Mouse (Mus musculus) kidney, embryonic 16.5 days (tissue): ENCODE results near the gene Prkrip1. TPM values are rescaled to one million over a fixed set of nuclear protein-coding genes. Genes with fewer than 3 reads are reported as not detected.

Source experiments
- ATAC-seq: fragments of 200-750 bp; cut with Nextera tagmentation; 2 replicates; pipeline ENCODE4 v1.8.0; 2017; ENCODE audit warnings: moderate TSS enrichment; ENCODE audit not compliant: low FRiP score, low TSS enrichment
- H3K27ac ChIP-seq: fragments of 300-500 bp; sonication (generic); 2 replicates; pipeline ENCODE4 v1.5.1; 2014; ENCODE audit warnings: low read length
- H3K27me3 ChIP-seq: fragments of 300-500 bp; sonication (generic); 2 replicates; pipeline ENCODE4 v1.6.1; 2014; ENCODE audit warnings: low read length, control low read depth, mixed read lengths; ENCODE audit not compliant: insufficient read depth
- H3K36me3 ChIP-seq: fragments of 300-500 bp; sonication (generic); 2 replicates; pipeline ENCODE4 v1.6.1; 2014; ENCODE audit warnings: low read length, control low read depth, mixed read lengths; ENCODE audit not compliant: insufficient read depth
- H3K4me1 ChIP-seq: fragments of 300-500 bp; sonication (generic); 2 replicates; pipeline ENCODE4 v1.6.1; 2014; ENCODE audit warnings: low read length, control low read depth, mixed read lengths; ENCODE audit not compliant: insufficient read depth
- H3K4me2 ChIP-seq: fragments of 300-500 bp; sonication (generic); replicated peaks from 2 replicates; pipeline ENCODE4 v1.6.1; 2014; ENCODE audit warnings: low read depth, low read length
- H3K4me3 ChIP-seq: fragments of 300-500 bp; sonication (generic); 2 replicates; pipeline ENCODE4 v1.5.1; 2014; ENCODE audit warnings: mild to moderate bottlenecking, low read length
- H3K9ac ChIP-seq: fragments of 300-500 bp; sonication (generic); replicated peaks from 2 replicates; pipeline ENCODE4 v1.6.1; 2014; ENCODE audit warnings: low read length
- H3K9me3 ChIP-seq: fragments of 300-500 bp; sonication (generic); 2 replicates; pipeline ENCODE4 v1.6.1; 2016; ENCODE audit warnings: low read length, control low read depth
- WGBS: fragments of 180-500 bp; shearing (Covaris S2); extraction: QIAGEN DNeasy Blood & Tissue Kit; methylation state at CpG from one replicate; pipeline ENCODE4 v1.1.7; 2014; 5-methylcytosine and 5-hydroxymethylcytosine counted together
- polyA plus RNA-seq: library from polyadenylated mRNA; unstranded; fragments of >200 nt; fragmentation: Nextera tagmentation; extraction: Ambion mirVana; gene quantifications from 2 replicates; pipeline ENCODE4 v1.2.1, GENCODE M21; 2015

Gene Prkrip1
- polyA plus RNA-seq, 1 experiment from 2014 or later, result 47.1 TPM

DNA sequence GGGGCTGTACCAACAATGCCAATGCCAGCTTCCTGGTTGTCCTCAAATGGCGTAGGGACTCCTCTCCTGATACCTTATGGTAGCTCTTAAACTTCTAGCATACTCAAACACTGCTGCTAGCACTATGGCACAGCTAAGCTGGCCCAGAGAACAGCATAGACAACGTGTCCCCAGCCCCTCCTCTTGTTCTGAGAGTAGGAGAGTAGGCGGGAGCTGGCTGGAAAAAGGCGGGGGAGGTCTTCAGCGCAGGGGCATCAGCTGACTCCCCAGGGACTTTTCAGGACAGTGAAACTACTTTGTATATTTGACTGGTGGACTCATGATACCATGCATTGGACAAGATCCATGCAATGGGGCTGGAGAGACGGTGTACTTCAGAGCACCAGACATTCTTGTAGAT is 16.7 kb downstream of the Prkrip1 start:
- H3K9ac ChIP-seq, result no peak overlapping the region
- no peak for ATAC-seq
- no peak overlapping the region for H3K4me3 ChIP-seq
- H3K4me2 ChIP-seq, result no peak overlapping the region
- no peaks in the 10 kb centered on the region for H3K27me3 ChIP-seq
- peaks cover 63% of the 10 kb centered on the region for H3K36me3 ChIP-seq
- 89% methylated on average over 6 of the region's 6 CpGs for WGBS
- H3K4me1 ChIP-seq, result no peaks in the 10 kb centered on the region
- no peak overlapping the region for H3K27ac ChIP-seq
- no peaks in the 10 kb centered on the region for H3K9me3 ChIP-seq

DNA sequence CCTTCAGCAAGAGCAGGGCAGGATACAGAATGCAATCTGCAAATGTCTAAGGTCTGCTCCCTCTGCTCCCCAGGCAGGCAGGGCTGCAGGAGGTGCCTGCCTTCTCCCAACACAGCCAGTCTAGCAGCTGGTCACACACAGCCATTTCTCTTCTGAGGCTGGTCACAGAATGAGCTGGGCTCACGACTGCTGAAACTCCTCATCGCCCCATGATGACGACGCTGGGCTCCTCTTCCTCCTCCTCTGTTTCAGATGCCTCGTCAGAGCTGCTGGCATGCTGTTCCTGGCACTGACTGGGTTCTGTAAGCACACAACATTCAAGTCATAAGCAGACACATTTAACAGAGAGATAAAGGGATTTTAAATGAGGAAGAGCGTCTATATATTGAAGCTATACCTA is 17.6 kb downstream of the Prkrip1 start:
- Histone ChIP-seq H3K36me3 (peaks cover 61% of the 10 kb centered on the region), H3K4me1 (no peaks in the 10 kb centered on the region), H3K4me3 (no peak overlapping the region), H3K27ac (no peak overlapping the region), H3K27me3 (no peaks in the 10 kb centered on the region), H3K9me3 (no peaks in the 10 kb centered on the region), H3K4me2 (no peak overlapping the region), H3K9ac (no peak overlapping the region)
- WGBS, result 92% methylated on average over 6 of the region's 6 CpGs
- ATAC-seq, result no peak

- no peaks in the 10 kb centered on the region for H3K4me1 ChIP-seq
- H3K9ac ChIP-seq, result no peak overlapping the region
- no peak overlapping the region for H3K4me3 ChIP-seq
- no peak overlapping the region for H3K4me2 ChIP-seq
- WGBS, result 55% methylated on average over 5 of the region's 5 CpGs
- peaks cover 51% of the 10 kb centered on the region for H3K36me3 ChIP-seq
- no peak for ATAC-seq
- H3K27ac ChIP-seq, result no peak overlapping the region
- no peaks in the 10 kb centered on the region for H3K27me3 ChIP-seq
- H3K9me3 ChIP-seq, result no peaks in the 10 kb centered on the region
Observed at GRCm38 (mm10) chr5:136179594-136179993, 19.2 kb downstream of the Prkrip1 start.

GRCm38 (mm10) chr5:136173606-136174463 is 24.9 kb downstream of the Prkrip1 start:
- H3K27ac ChIP-seq, result no peak overlapping the region

DNA sequence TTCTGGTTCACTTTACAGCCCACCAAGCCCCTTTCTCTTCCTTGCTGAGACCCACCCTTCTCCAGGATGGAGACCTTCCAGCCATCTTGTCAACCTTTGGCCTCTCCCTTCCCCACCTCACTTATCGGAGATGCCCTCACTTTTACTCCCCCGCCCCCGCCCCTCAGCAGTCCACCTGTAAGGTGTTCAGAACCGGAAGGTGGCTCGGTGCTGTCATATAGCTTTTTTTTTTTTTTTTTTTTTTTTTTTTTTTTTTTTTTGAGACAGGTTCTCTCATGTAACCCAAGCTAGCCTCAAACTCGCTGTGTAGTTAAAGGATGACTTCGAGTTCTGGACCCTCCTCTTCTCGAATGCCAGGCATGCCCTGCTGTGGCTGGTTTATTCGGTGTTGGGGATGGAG is 25.8 kb downstream of the Prkrip1 start:
- no peaks in the 10 kb centered on the region for H3K27me3 ChIP-seq
- H3K9ac ChIP-seq, result no peak overlapping the region
- no peak overlapping the region for H3K27ac ChIP-seq
- peaks cover 2% of the 10 kb centered on the region; the same call in 1 of the 2 replicates for H3K36me3 ChIP-seq
- WGBS, result 74% methylated on average over 9 of the region's 9 CpGs
- H3K4me3 ChIP-seq, result no peak overlapping the region
- no peak for ATAC-seq
- H3K4me2 ChIP-seq, result no peak overlapping the region
- peaks cover 1% of the 10 kb centered on the region; the same call in 1 of the 2 replicates for H3K9me3 ChIP-seq
- H3K4me1 ChIP-seq, result peaks cover 14% of the 10 kb centered on the region

More at GRCm38 (mm10) chr5:136173606-136174463, 24.9 kb downstream of the Prkrip1 start:
- Histone ChIP-seq H3K27me3 (no peaks in the 10 kb centered on the region), H3K4me2 (no peak overlapping the region), H3K36me3 (peaks cover 9% of the 10 kb centered on the region), H3K9ac (no peak overlapping the region), H3K4me1 (peaks cover 14% of the 10 kb centered on the region), H3K9me3 (no peaks in the 10 kb centered on the region), H3K4me3 (no peak overlapping the region)
- WGBS, result 52% methylated on average over 9 of the region's 9 CpGs
- ATAC-seq, result no peak

DNA sequence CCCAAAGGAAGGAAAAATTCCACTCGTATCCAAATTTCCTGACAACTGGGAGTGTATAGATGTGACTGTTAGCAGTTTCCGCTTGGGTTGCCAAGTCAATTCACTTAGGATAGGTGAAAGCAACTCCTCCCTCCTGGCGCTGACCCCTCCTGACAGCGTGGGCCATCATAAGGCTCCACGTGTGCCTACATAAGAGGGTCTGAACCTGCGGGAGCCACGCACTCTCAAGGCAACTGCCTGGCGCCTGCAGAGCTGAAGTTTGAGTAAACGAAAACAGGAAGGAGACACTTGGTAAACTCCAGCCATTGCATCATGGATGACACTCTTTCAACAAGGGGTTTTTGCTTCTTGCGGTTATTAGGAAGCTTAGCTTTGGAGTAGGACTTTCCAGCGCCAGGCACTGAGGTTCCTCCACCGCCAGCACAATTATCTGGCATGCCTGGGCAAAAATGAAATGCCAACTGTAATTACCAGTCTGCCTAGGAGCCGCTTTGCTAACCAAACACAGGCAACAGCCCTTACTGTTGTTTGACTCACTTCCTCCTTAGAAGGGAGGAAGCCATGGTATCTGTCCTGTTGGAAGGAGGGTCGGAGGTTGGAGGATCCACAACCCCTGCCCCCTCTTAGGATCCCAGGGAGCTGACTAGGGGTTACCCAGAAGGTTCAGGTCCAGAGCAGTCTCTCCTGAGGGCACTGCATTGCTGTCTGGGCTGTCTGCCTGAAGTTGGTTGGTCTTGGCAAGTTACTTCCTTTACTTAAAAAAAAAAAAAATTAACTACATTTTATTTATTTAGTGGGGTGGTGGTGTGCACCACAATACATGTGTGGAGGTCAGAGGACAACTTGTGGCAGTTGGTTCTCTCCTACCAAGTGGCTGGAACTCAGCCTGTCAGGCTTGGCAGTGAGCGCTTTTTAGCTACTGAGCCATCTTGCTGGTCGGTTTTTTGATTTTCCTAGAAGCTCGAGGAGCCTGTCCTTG is 27.1 kb downstream of the Prkrip1 start:
- peak overlapping the region; percentile 62 for H3K4me3 ChIP-seq
- no peaks in the 10 kb centered on the region for H3K36me3 ChIP-seq
- H3K9ac ChIP-seq, result peak overlapping the region; percentile 72
- WGBS, result 30% methylated on average over 17 of the region's 17 CpGs
- H3K27me3 ChIP-seq, result no peaks in the 10 kb centered on the region
- peaks cover 14% of the 10 kb centered on the region for H3K4me1 ChIP-seq
- peak overlapping the region; percentile 45; the same call in 1 of the 2 replicates for H3K27ac ChIP-seq
- ATAC-seq, result no peak
- H3K4me2 ChIP-seq, result peak overlapping the region; percentile 98
- H3K9me3 ChIP-seq, result peaks cover 4% of the 10 kb centered on the region; the same call in 1 of the 2 replicates

- peak within 1 kb of the TSS; percentile 45; the same call in 1 of the 2 replicates for H3K27ac ChIP-seq
- H3K4me3 ChIP-seq, result peak within 1 kb of the TSS; percentile 62
- peak within 1 kb of the TSS; percentile 98 for H3K4me2 ChIP-seq
- ATAC-seq, result peak; percentile 86
- under 1% methylated on average over 49 of the region's 49 CpGs for WGBS
- peaks cover 4% of the 10 kb centered on the region; the same call in 1 of the 2 replicates for H3K9me3 ChIP-seq
- peak within 1 kb of the TSS; percentile 72 for H3K9ac ChIP-seq
- no peaks in the 10 kb centered on the region for H3K27me3 ChIP-seq
- H3K36me3 ChIP-seq, result no peaks in the 10 kb centered on the region
- H3K4me1 ChIP-seq, result peaks cover 14% of the 10 kb centered on the region
Observed at GRCm38 (mm10) chr5:136170512-136171362, 28.0 kb downstream of the Prkrip1 start, which contains the start of gene Orai2. TSS of gene Orai2 (minus strand) at chr5:136170713.

DNA sequence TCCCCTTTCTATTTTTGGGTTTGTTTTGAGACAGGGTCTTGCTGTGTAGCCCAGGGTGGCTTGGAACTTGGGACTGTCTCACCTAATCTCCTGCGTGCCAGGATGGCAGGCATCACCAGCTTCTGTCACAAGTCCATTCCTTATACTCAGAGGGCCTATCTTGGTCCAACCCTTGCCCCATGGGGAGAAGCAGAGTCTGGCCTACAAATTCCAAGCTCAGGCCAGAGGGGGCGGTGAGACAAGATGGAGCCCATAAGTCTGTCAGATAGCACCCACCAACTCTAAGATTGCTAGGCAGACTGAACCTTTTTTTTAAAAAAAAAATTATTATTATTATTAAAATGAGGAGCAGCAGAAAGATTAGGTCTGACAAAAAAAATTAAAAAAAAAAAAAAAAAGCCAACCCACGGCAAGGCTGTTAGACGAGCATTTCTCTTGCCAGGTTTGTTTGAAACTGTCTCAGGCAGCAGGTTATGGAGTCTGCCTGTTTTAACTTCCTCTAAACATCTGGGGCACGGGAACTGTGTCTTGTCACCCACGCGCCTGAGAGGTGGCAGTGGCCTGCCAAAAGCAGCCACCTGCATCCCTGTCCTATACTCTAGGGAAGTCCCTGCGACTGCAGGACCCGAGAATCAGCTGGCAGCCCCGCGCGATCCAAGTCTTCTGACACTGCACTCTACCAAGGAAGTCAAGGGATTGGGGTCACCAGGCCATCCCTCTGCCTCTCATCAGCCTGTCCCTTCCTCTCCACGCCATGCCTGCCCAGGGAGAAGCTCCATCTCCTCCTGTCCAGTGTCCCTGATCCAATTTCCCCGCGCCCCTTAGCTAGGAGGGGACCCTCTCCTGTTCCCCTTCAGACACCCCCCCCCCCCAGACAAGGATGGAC is 28.9 kb downstream of the Prkrip1 start:
- whole genome bisulfite sequencing, result 11% methylated on average over 15 of the region's 15 CpGs
- Histone ChIP-seq H3K27ac (no peak overlapping the region), H3K36me3 (no peaks in the 10 kb centered on the region), H3K27me3 (no peaks in the 10 kb centered on the region), H3K9me3 (peaks cover 4% of the 10 kb centered on the region; the same call in 1 of the 2 replicates), H3K4me3 (peak overlapping the region; percentile 62), H3K9ac (peak overlapping the region; percentile 72), H3K4me2 (peak overlapping the region; percentile 98), H3K4me1 (peaks cover 14% of the 10 kb centered on the region)
- ATAC-seq, result peak; percentile 47; the same call in 1 of the 2 replicates
